Comparison of ENCODE assay signal across 19 mouse cellular contexts in genomic region chr9:85769057-85769789, GRCm38 (mm10). TPM values are rescaled to one million over a fixed set of nuclear protein-coding genes. Genes with fewer than 3 reads are reported as not detected.
DNase-seq lines count a peak whose midpoint lies in the region; ATAC-seq lines count a peak whose summit lies in the region.
"Had no signal": no experiment of that assay in that cellular context is flagged by ENCODE, and none has a peak within 500 bp of the region (broad histone marks: within the 10 kb centered on the region; RNA-seq: fewer than 3 reads in every experiment).

No protein-coding gene starts in this region.

- H3K27ac ChIP-seq in forebrain, embryonic 11.5 days (ENCODE audit: low read depth, low read length): no peak overlapping the region
- H3K27ac ChIP-seq: hindbrain, embryonic 15.5 days; limb, embryonic 12.5 days; macrophage; neural tube, embryonic 12.5 days had no signal

- no peaks in the 10 kb centered on the region for H3K9me3 ChIP-seq in forebrain, embryonic 11.5 days (ENCODE audit: control insufficient read depth, low read length)
- H3K9me3 ChIP-seq: hindbrain, embryonic 15.5 days; limb, embryonic 12.5 days; neural tube, embryonic 12.5 days had no signal

- H3K4me3 ChIP-seq in forebrain, embryonic 11.5 days (ENCODE audit: low read depth, low read length): no peak overlapping the region
- H3K4me3 ChIP-seq: erythroblast, embryonic 14.5 days; hindbrain, embryonic 15.5 days; limb, embryonic 12.5 days; neural tube, embryonic 12.5 days had no signal

- intact Hi-C loops in left cerebral cortex, postnatal 4 days (cut with DNase I): no loop called here

- H3K4me2 ChIP-seq in forebrain, embryonic 11.5 days (ENCODE audit: low read depth, low read length, severe bottlenecking): no peak overlapping the region
- H3K4me2 ChIP-seq: hindbrain, embryonic 15.5 days; limb, embryonic 12.5 days; neural tube, embryonic 12.5 days had no signal

- no peaks in the 10 kb centered on the region for H3K4me1 ChIP-seq in forebrain, embryonic 11.5 days (replicated peaks; ENCODE audit: control insufficient read depth, insufficient read depth, low read length)
- H3K4me1 ChIP-seq: hindbrain, embryonic 15.5 days; limb, embryonic 12.5 days; neural tube, embryonic 12.5 days had no signal

- no peak for ATAC-seq in forebrain, embryonic 11.5 days (replicated peaks; ENCODE audit: low FRiP score)
- ATAC-seq: forebrain, postnatal 0 days; midbrain, embryonic 16.5 days had no signal

- no peaks in the 10 kb centered on the region for H3K36me3 ChIP-seq in forebrain, embryonic 11.5 days (ENCODE audit: control insufficient read depth, insufficient read depth, low read length)
- H3K36me3 ChIP-seq: hindbrain, embryonic 15.5 days; limb, embryonic 12.5 days; neural tube, embryonic 12.5 days had no signal

- no peaks in the 10 kb centered on the region for H3K27me3 ChIP-seq in forebrain, embryonic 11.5 days (ENCODE audit: control insufficient read depth, insufficient read depth, low read length)
- H3K27me3 ChIP-seq: hindbrain, embryonic 15.5 days; limb, embryonic 12.5 days; neural tube, embryonic 12.5 days had no signal

- 79% methylated on average over 12 of the region's 12 CpGs for WGBS in forebrain, embryonic 11.5 days

- peak; percentile 6 to 53 for DNase-seq in kidney, postnatal 25 days
- no peak for DNase-seq in kidney, adult 18-20 months
- DNase-seq in urinary bladder, postnatal 14 days (ENCODE audit: low spot score): peak; percentile 24
- DNase-seq in urinary bladder, postnatal 4 days (ENCODE audit: low spot score in 2 of 2): no peak
- DNase-seq in lung, postnatal 36 days: peak; percentile 46
- DNase-seq in yolk sac, embryonic 10.5 days (ENCODE audit: low spot score): peak; percentile 78
- no peak for DNase-seq in left cerebral cortex, postnatal 4 days
- no peak for DNase-seq in forebrain, embryonic 11.5 days (ENCODE audit: low spot score)
- DNase-seq: adrenal gland, postnatal 10 days; cerebellum, adult 9-11 months; embryo, embryonic 11 days; forebrain, postnatal 0 days; gastrocnemius, postnatal 10 days had no signal

- no peak overlapping the region for H3K9ac ChIP-seq in forebrain, embryonic 11.5 days (ENCODE audit: low read length)
- H3K9ac ChIP-seq: forebrain, postnatal 0 days; hindbrain, embryonic 15.5 days; limb, embryonic 12.5 days; neural tube, embryonic 12.5 days had no signal

RNA-seq across cellular contexts. Expression of gene Ibtk, which starts 20.1 kb away (rescaled TPM):
- total RNA-seq in left cerebral cortex, postnatal 4 days (2021): 10 to 100 TPM; 38.0 to 38.2 TPM
- 42.1 and 49.0 TPM in 2 replicates for polyA plus RNA-seq in forebrain, embryonic 11.5 days (2014; fragmentation: Nextera tagmentation; extraction: Ambion mirVana)

Comparison
In these comparisons a context has a peak if more than half of its experiments do, and no peak if none do; other contexts are left out.
1. DNase-seq: peak in kidney, postnatal 25 days (2 of 2), urinary bladder, postnatal 14 days (single experiment), lung, postnatal 36 days (single experiment) and yolk sac, embryonic 10.5 days (single experiment); none in kidney, adult 18-20 months (single experiment), urinary bladder, postnatal 4 days (0 of 2), left cerebral cortex, postnatal 4 days (single experiment) and forebrain, embryonic 11.5 days (single experiment).